In the genomic region with DNA sequence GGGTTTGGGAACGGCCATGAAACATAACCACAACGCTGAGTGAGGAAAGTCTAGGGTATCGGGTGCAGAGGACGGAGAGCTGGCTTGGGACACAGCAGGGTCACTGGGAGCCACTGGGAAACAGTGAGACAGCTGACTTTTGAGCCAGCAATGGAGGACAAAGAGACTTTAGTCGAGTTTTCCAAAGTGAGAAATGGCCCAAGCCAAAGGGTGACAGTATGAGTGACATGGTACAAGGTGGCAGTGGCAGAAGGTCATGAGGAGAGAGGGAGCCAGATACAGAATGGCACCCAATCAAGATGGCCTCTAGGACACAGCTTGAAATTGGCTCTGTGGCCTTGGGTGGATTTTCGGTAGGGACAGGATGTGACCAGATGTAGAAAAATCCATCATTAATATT, we compare ENCODE assay signal across 17 mouse cellular contexts.
"Had no signal": no experiment of that assay in that cellular context is flagged by ENCODE, and none has a peak within 500 bp of the region (broad histone marks: within the 10 kb centered on the region; RNA-seq: fewer than 3 reads in every experiment).

No protein-coding gene starts in this region.

- H3K4me3 ChIP-seq: midbrain, embryonic 10.5 days; midbrain, embryonic 12.5 days; myocyte; neural tube, embryonic 13.5 days; neural tube, embryonic 15.5 days had no signal

- H3K27me3 ChIP-seq: midbrain, embryonic 12.5 days; neural tube, embryonic 13.5 days; neural tube, embryonic 15.5 days had no signal

- H3K9ac ChIP-seq: lung, embryonic 14.5 days; midbrain, embryonic 12.5 days; neural tube, embryonic 13.5 days; neural tube, embryonic 15.5 days had no signal

- H3K9me3 ChIP-seq: midbrain, embryonic 10.5 days; midbrain, embryonic 12.5 days; neural tube, embryonic 13.5 days; neural tube, embryonic 15.5 days had no signal

- H3K36me3 ChIP-seq: midbrain, embryonic 10.5 days; midbrain, embryonic 12.5 days; neural tube, embryonic 13.5 days; neural tube, embryonic 15.5 days had no signal

- DNase-seq: lung, adult 18-20 months; lung, postnatal 10 days; lung, postnatal 4 days; midbrain, embryonic 14.5 days; retina, postnatal 1 day; right cerebral cortex, adult 18-20 months; right cerebral cortex, postnatal 4 days; spleen, adult 18-20 months; thymus, adult 18-20 months; thymus, postnatal 14 days; thymus, postnatal 36 days had no signal

- H3K27ac ChIP-seq: midbrain, embryonic 12.5 days; neural tube, embryonic 13.5 days; neural tube, embryonic 15.5 days had no signal

- H3K4me2 ChIP-seq: midbrain, embryonic 12.5 days; neural tube, embryonic 13.5 days; neural tube, embryonic 15.5 days had no signal
